Mouse (Mus musculus) hindbrain, embryonic 11.5 days (tissue): ENCODE measurements around the gene Ffar4. TPM values are rescaled to one million over a fixed set of nuclear protein-coding genes. Genes with fewer than 3 reads are reported as not detected.

ENCODE experiments used
- ATAC-seq: fragments of 200-750 bp; cut with Nextera tagmentation; 2 replicates; pipeline ENCODE4 v1.8.0; 2017; ENCODE audit warnings: mild to moderate bottlenecking, moderate TSS enrichment, moderate library complexity; ENCODE audit not compliant: low FRiP score
- DNase-seq: peaks from one replicate; pipeline ENCODE4 v3.0.0-alpha.2; 2015; ENCODE audit warnings: low spot score
- H3K27ac ChIP-seq: fragments of 300-500 bp; sonication (generic); 2 replicates; pipeline ENCODE4 v1.5.1; 2014; ENCODE audit warnings: mild to moderate bottlenecking, low read depth, low read length
- H3K27me3 ChIP-seq: fragments of 300-500 bp; sonication (generic); 2 replicates; pipeline ENCODE4 v1.6.1; 2014; ENCODE audit warnings: mild to moderate bottlenecking, low read length, moderate library complexity, mixed read lengths; ENCODE audit not compliant: control insufficient read depth, insufficient read depth
- H3K36me3 ChIP-seq: fragments of 300-500 bp; sonication (generic); 2 replicates; pipeline ENCODE4 v1.6.1; 2014; ENCODE audit warnings: mild to moderate bottlenecking, low read length, moderate library complexity, mixed read lengths; ENCODE audit not compliant: control insufficient read depth, insufficient read depth
- H3K4me1 ChIP-seq: fragments of 300-500 bp; sonication (generic); replicated peaks from 2 replicates; pipeline ENCODE4 v1.6.1; 2014; ENCODE audit warnings: low read length, mixed read lengths; ENCODE audit not compliant: control insufficient read depth, insufficient read depth
- H3K4me2 ChIP-seq: fragments of 300-500 bp; sonication (generic); replicated peaks from 2 replicates; pipeline ENCODE4 v1.6.1; 2014; ENCODE audit warnings: mild to moderate bottlenecking, low read depth, low read length
- H3K4me3 ChIP-seq: fragments of 300-500 bp; sonication (generic); 2 replicates; pipeline ENCODE4 v1.5.1; 2014; ENCODE audit warnings: low read depth, low read length
- H3K9ac ChIP-seq: fragments of 300-500 bp; sonication (generic); 2 replicates; pipeline ENCODE4 v1.6.1; 2014; ENCODE audit warnings: low read depth, low read length
- H3K9me3 ChIP-seq: fragments of 300-500 bp; sonication (generic); 2 replicates; pipeline ENCODE4 v1.6.1; 2016; ENCODE audit warnings: low read length; ENCODE audit not compliant: control insufficient read depth
- WGBS: fragments of 180-500 bp; shearing (Covaris S2); extraction: QIAGEN DNeasy Blood & Tissue Kit; methylation state at CpG from one replicate; pipeline ENCODE4 v1.1.7; 2014; 5-methylcytosine and 5-hydroxymethylcytosine counted together
- polyA plus RNA-seq: library from polyadenylated mRNA; unstranded; fragments of >200 nt; fragmentation: Nextera tagmentation; extraction: Ambion mirVana; gene quantifications from 2 replicates; pipeline ENCODE4 v1.2.1, GENCODE M21; 2014

Ffar4 gene
- polyA plus RNA-seq, 1 experiment from 2014 or later = not detected

DNA sequence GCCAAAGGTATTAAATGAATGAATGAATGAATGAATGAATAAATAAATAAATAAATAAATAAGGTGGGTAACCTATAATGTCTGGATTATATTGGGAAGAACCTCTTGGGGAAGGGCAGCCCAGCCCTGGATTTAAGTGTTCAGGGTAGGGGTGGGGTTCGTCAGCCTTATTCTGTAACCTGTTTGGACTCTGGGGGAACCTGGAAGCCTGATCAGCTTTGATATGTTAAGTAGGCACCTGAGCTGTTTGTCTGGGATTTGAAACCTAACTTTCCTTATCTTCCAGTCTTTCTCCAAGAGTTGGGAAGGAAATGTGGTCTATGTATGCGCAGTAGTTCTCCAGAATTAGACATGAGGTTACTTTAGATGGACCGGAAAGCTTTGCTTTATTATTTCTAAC lies 33.7 kb upstream of the Ffar4 start:
- no peak for DNase-seq
- no peak for ATAC-seq
- WGBS = 85% methylated on average over 3 of the region's 3 CpGs
- no peaks in the 10 kb centered on the region for H3K9me3 ChIP-seq
- no peak overlapping the region for H3K9ac ChIP-seq
- no peaks in the 10 kb centered on the region for H3K27me3 ChIP-seq
- H3K27ac ChIP-seq = no peak overlapping the region
- no peak overlapping the region for H3K4me3 ChIP-seq
- H3K36me3 ChIP-seq = 0 out of 2 replicates have a peak, but pooled peaks cover 3% of the 10 kb centered on the region
- H3K4me1 ChIP-seq = no peaks in the 10 kb centered on the region
- no peak overlapping the region for H3K4me2 ChIP-seq

DNA sequence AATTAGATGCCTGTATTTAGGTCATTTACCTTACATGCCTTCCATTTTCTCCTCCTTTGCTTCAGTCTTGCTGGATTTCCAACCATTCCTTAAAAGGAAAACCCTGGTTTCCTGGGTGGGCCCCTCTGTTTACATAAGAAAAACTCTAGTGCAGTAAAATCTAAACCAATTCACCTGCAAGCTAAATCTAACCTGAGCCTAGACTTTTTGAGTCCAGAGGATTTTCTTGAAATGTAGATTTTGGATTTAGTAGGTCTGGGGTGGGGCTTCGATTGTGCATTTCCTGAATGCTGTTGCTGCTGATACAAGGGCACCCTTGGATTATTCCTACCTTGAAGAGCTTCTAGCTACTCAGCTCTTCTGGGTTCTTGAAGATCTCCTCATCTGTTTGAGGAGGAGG lies 32.8 kb upstream of the Ffar4 start:
- Histone ChIP-seq H3K9ac (no peak overlapping the region), H3K4me3 (no peak overlapping the region), H3K27ac (no peak overlapping the region), H3K4me2 (no peak overlapping the region), H3K4me1 (no peaks in the 10 kb centered on the region), H3K9me3 (no peaks in the 10 kb centered on the region), H3K36me3 (0 out of 2 replicates have a peak, but pooled peaks cover 3% of the 10 kb centered on the region), H3K27me3 (no peaks in the 10 kb centered on the region)
- DNase-seq = no peak
- 96% methylated on average over 1 of the region's 1 CpGs for WGBS
- ATAC-seq = no peak

DNA sequence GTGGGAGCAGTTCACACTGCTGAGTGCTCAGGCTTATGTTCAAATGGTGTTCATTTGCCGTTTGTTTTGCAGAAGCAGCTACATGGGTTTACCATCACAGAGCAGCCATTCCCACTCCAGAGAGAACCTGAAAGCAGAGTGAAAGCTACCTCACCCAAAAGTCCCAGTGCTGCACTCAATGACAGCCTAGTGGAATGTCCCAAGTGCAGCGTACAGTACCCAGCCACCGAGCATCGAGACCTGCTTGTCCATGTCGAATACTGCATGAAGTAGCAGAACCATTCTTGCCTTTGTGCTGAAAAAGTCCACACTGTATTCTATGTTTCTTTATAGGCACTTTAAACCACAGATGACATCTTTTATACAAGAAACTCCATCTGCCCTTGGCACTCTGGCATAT lies 23.6 kb upstream of the Ffar4 start:
- Histone ChIP-seq H3K36me3 (no peaks in the 10 kb centered on the region), H3K9me3 (no peaks in the 10 kb centered on the region), H3K27me3 (no peaks in the 10 kb centered on the region), H3K4me1 (no peaks in the 10 kb centered on the region), H3K4me3 (no peak overlapping the region), H3K27ac (no peak overlapping the region), H3K9ac (no peak overlapping the region), H3K4me2 (no peak overlapping the region)
- DNase-seq = no peak
- no peak for ATAC-seq
- 95% methylated on average over 5 of the region's 5 CpGs for WGBS

DNA sequence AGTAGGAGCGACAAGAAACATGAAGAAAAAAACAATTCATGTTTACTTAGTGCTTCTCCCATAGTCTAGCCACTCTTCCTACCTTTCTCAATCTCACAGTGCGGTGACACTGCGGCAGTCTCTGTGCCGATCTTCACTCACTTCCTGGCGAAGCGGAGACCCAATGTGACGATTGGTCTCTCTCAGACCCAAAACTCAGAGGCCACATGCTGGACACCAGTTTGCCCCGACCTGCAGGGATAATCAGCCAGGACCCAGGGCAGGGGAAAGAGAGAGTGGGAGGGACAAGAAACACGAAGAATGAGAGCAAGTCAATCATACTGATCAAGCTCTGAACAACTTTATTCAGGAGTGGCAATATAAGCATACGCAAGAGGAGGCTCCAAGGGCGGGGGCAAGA lies 21.8 kb upstream of the Ffar4 start:
- ATAC-seq = no peak
- 83% methylated on average over 11 of the region's 11 CpGs for WGBS

DNA sequence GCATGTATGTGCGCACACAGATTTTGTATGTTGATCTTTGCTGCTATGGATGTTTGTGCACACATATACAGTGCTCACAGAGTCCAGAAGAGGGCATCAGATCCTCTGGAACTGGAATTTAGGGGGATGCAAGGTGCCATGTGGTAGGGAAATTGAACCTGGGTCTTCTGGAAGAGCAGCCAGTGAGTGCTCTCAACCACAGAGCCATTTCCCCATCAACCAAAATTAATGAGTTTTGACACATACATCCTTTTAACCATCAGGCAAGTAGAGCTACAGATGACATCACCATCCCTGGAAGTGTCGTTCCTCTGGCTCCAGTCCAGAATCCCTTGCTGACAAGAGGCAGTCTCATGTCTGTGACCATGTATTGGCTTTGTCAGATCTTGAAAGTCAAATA lies 20.6 kb upstream of the Ffar4 start:
- ATAC-seq (no peak), DNase-seq (peak; percentile 12)
- Histone ChIP-seq H3K4me1 (no peaks in the 10 kb centered on the region), H3K9ac (no peak overlapping the region), H3K27ac (no peak overlapping the region), H3K4me2 (no peak overlapping the region), H3K27me3 (no peaks in the 10 kb centered on the region), H3K4me3 (no peak overlapping the region), H3K9me3 (no peaks in the 10 kb centered on the region), H3K36me3 (no peaks in the 10 kb centered on the region)
- WGBS = 89% methylated on average over 2 of the region's 2 CpGs

More for the DNA sequence above, 21.8 kb upstream of the Ffar4 start:
- DNase-seq = no peak
- H3K36me3 ChIP-seq = no peaks in the 10 kb centered on the region
- H3K4me2 ChIP-seq = no peak overlapping the region
- H3K4me3 ChIP-seq = no peak overlapping the region
- no peaks in the 10 kb centered on the region for H3K9me3 ChIP-seq
- H3K27ac ChIP-seq = no peak overlapping the region
- no peak overlapping the region for H3K9ac ChIP-seq
- H3K27me3 ChIP-seq = no peaks in the 10 kb centered on the region
- H3K4me1 ChIP-seq = no peaks in the 10 kb centered on the region

DNA sequence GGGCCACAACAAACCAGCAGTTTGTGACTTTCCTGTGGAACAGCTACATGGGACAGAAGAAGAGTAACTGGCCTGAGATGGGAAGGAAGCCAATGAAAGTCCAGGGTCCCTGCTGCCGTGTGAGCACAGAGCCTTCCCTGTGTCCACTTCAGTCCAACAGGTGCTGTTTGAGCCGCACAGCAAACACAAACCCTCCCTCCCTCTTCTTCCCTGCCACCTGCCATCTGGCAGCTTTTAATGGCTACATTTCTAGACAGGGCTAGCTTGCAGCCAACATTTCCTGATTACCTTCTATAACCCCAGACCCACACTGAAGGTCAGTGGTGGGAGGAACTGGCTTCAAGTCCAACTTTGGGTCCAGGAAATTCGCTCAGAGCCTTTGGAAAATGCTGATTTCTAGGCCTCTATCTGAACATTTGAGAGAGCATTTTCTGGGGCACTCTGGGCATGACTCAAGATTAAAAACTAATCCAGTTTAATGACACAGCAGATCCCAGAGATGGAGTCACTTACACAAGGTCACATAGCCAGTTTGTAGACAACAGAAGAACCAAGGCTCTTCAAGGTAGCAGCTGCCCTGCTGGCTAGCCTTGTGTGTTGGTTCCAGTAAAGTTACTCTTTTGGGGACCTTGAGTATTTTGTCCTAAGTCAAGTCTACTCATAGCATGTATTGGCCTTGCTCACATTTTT lies 18.9 kb upstream of the Ffar4 start:
- no peak for DNase-seq
- H3K4me3 ChIP-seq = no peak overlapping the region
- no peaks in the 10 kb centered on the region for H3K36me3 ChIP-seq
- WGBS = 81% methylated on average over 3 of the region's 3 CpGs
- ATAC-seq = no peak
- no peak overlapping the region for H3K27ac ChIP-seq
- no peak overlapping the region for H3K9ac ChIP-seq
- no peaks in the 10 kb centered on the region for H3K4me1 ChIP-seq
- H3K27me3 ChIP-seq = no peaks in the 10 kb centered on the region
- no peak overlapping the region for H3K4me2 ChIP-seq
- H3K9me3 ChIP-seq = no peaks in the 10 kb centered on the region

DNA sequence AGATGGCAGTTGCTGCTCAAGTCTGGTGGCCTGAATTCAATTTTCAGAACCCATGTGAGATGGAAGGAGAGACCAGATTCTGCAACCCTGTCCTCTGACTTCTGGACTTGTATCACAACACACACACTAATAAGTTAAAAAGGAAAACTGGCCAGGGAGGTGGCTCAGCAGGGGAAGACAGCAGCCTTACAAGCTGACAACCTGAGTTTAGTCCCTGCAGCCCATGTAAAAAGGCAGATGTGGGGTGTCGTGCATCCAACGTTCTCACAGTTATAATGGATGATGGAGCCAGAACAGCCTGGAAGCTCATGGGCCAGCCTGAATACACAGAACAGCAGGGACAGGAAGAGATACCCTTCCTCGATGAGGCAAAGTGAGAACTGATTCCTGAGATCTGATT lies 15.5 kb upstream of the Ffar4 start:
- no peak overlapping the region for H3K4me2 ChIP-seq
- H3K36me3 ChIP-seq = no peaks in the 10 kb centered on the region
- no peaks in the 10 kb centered on the region for H3K9me3 ChIP-seq
- WGBS = 77% methylated on average over 3 of the region's 3 CpGs
- H3K4me1 ChIP-seq = no peaks in the 10 kb centered on the region
- H3K27ac ChIP-seq = no peak overlapping the region
- ATAC-seq (no peak), DNase-seq (no peak)
- H3K4me3 ChIP-seq = no peak overlapping the region
- H3K27me3 ChIP-seq = no peaks in the 10 kb centered on the region
- no peak overlapping the region for H3K9ac ChIP-seq

DNA sequence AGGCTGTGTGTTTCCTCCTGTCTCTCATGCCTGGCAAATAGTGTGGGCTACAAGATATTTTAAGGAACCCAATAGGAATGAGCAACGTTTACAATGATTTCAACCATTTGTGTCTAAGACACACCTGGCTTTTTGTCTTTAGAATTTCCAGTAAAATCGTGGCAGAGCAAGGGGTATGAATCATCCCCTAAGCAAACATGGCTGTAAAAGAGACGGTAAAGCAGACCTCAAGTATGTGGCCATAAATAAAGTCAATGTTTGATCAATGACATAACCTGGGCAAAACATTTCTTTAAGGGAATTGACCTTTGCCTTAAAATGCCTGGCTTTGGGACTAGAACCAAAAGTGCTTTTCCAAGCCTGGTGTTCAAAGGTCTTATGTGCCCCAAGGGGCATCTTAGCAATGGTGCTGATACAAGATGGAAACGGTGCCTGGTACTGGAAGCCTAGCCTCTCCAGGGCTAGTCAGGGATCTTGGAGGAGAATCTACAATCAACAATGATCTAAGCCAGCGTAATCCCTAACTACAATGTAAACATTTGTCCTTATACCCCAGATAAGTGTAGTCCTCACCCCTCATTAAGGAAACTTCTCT lies 13.8 kb upstream of the Ffar4 start:
- DNase-seq (no peak), ATAC-seq (no peak)
- no peaks in the 10 kb centered on the region for H3K4me1 ChIP-seq
- H3K27ac ChIP-seq = no peak overlapping the region
- no peaks in the 10 kb centered on the region for H3K36me3 ChIP-seq
- no peaks in the 10 kb centered on the region for H3K27me3 ChIP-seq
- no peak overlapping the region for H3K4me3 ChIP-seq
- H3K4me2 ChIP-seq = no peak overlapping the region
- 86% methylated on average over 5 of the region's 5 CpGs for WGBS
- no peaks in the 10 kb centered on the region for H3K9me3 ChIP-seq
- no peak overlapping the region for H3K9ac ChIP-seq

DNA sequence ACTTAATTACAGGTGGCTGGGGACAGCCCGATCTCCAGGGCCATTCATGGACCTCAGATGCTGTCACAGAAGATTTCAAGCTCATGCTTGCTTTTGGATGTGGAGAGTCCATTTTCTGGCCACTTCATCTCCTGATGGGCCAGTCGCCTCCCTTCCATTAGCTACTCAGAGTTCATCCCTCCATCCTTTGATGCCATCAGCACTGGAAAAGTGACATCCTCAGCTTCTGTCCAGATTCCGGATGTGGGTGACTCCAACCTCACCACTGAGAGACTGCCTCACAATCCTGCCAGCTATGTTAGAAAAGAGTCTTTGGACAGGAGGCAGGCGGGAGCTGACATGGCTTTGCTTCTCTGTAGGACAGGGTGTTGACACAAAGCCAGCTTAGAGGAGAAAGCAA lies 11.0 kb upstream of the Ffar4 start:
- H3K27ac ChIP-seq = no peak overlapping the region
- no peak overlapping the region for H3K4me3 ChIP-seq
- no peaks in the 10 kb centered on the region for H3K36me3 ChIP-seq
- ATAC-seq (no peak), DNase-seq (no peak)
- no peak overlapping the region for H3K4me2 ChIP-seq
- WGBS = 86% methylated on average over 4 of the region's 4 CpGs
- no peaks in the 10 kb centered on the region for H3K4me1 ChIP-seq
- no peaks in the 10 kb centered on the region for H3K27me3 ChIP-seq
- no peak overlapping the region for H3K9ac ChIP-seq
- H3K9me3 ChIP-seq = no peaks in the 10 kb centered on the region
